Mouse (Mus musculus) midbrain, embryonic 14.5 days (tissue): Measurements from ENCODE around the gene Ciita. TPM values are rescaled to one million over a fixed set of nuclear protein-coding genes. Genes with fewer than 3 reads are reported as not detected.

Experiments
- ATAC-seq: fragments of 200-750 bp; cut with Nextera tagmentation; 2 replicates; pipeline ENCODE4 v1.8.0; 2017; ENCODE audit warnings: moderate number of reproducible peaks, moderate library complexity; ENCODE audit not compliant: low FRiP score, low TSS enrichment
- DNase-seq: peaks from one replicate; pipeline ENCODE4 v3.0.0-alpha.2; 2015
- H3K27ac ChIP-seq: fragments of 300-500 bp; sonication (generic); replicated peaks from 2 replicates; pipeline ENCODE4 v1.5.1; 2014; ENCODE audit warnings: mild to moderate bottlenecking, low read depth, low read length, moderate library complexity
- H3K27me3 ChIP-seq: fragments of 300-500 bp; sonication (generic); 2 replicates; pipeline ENCODE4 v1.6.1; 2014; ENCODE audit warnings: low read length, control low read depth, mixed read lengths; ENCODE audit not compliant: control insufficient read depth, insufficient read depth
- H3K36me3 ChIP-seq: fragments of 300-500 bp; sonication (generic); 2 replicates; pipeline ENCODE4 v1.6.1; 2014; ENCODE audit warnings: low read length, control low read depth; ENCODE audit not compliant: control insufficient read depth, insufficient read depth
- H3K4me1 ChIP-seq: fragments of 300-500 bp; sonication (generic); 2 replicates; pipeline ENCODE4 v1.6.1; 2014; ENCODE audit warnings: mild to moderate bottlenecking, antibody characterized with exemption, low read length, control low read depth; ENCODE audit not compliant: control insufficient read depth, insufficient read depth
- H3K4me2 ChIP-seq: fragments of 300-500 bp; sonication (generic); 2 replicates; pipeline ENCODE4 v1.6.1; 2014; ENCODE audit warnings: mild to moderate bottlenecking, low read length, moderate library complexity
- H3K4me3 ChIP-seq: fragments of 300-500 bp; sonication (generic); replicated peaks from 2 replicates; pipeline ENCODE4 v1.5.1; 2014; ENCODE audit warnings: low read depth, low read length
- H3K9ac ChIP-seq: fragments of 300-500 bp; sonication (generic); replicated peaks from 2 replicates; pipeline ENCODE4 v1.6.1; 2014; ENCODE audit warnings: mild to moderate bottlenecking, low read length, moderate library complexity
- H3K9me3 ChIP-seq: fragments of 300-500 bp; sonication (generic); 2 replicates; pipeline ENCODE4 v1.6.1; 2016; ENCODE audit warnings: low read length, control low read depth, mixed read lengths; ENCODE audit not compliant: control insufficient read depth
- WGBS: fragments of 180-500 bp; shearing (Covaris S2); extraction: QIAGEN DNeasy Blood & Tissue Kit; methylation state at CpG from one replicate; pipeline ENCODE4 v1.1.7; 2014; 5-methylcytosine and 5-hydroxymethylcytosine counted together
- polyA plus RNA-seq: library from polyadenylated mRNA; unstranded; fragments of >200 nt; fragmentation: Nextera tagmentation; extraction: Ambion mirVana; gene quantifications from 2 replicates; pipeline ENCODE4 v1.2.1, GENCODE M21; 2014

The Ciita gene
- polyA plus RNA-seq, 1 experiment from 2014 or later = 0.57 TPM

- Histone ChIP-seq H3K4me1 (no peaks in the 10 kb centered on the region), H3K27me3 (no peaks in the 10 kb centered on the region), H3K36me3 (no peaks in the 10 kb centered on the region), H3K27ac (no peak overlapping the region), H3K4me2 (no peak overlapping the region), H3K4me3 (no peak overlapping the region), H3K9ac (no peak overlapping the region), H3K9me3 (no peaks in the 10 kb centered on the region)
- 64% methylated on average over 2 of the region's 2 CpGs for WGBS
- ATAC-seq = no peak
- DNase-seq = no peak
Observed at GRCm38 (mm10) chr16:10495824-10496298, 16.0 kb downstream of the Ciita start.

GRCm38 (mm10) chr16:10498096-10498602 is 18.3 kb downstream of the Ciita start:
- H3K27me3 ChIP-seq = no peaks in the 10 kb centered on the region
- H3K4me3 ChIP-seq = no peak overlapping the region
- H3K36me3 ChIP-seq = no peaks in the 10 kb centered on the region
- no peaks in the 10 kb centered on the region for H3K9me3 ChIP-seq
- 73% methylated on average over 5 of the region's 5 CpGs for WGBS
- H3K27ac ChIP-seq = no peak overlapping the region
- H3K4me2 ChIP-seq = no peak overlapping the region
- no peak for ATAC-seq
- no peak for DNase-seq
- H3K9ac ChIP-seq = no peak overlapping the region
- H3K4me1 ChIP-seq = no peaks in the 10 kb centered on the region

- Histone ChIP-seq H3K36me3 (no peaks in the 10 kb centered on the region), H3K4me3 (no peak overlapping the region), H3K27ac (no peak overlapping the region), H3K27me3 (no peaks in the 10 kb centered on the region), H3K4me1 (no peaks in the 10 kb centered on the region), H3K9me3 (no peaks in the 10 kb centered on the region), H3K4me2 (no peak overlapping the region), H3K9ac (no peak overlapping the region)
- ATAC-seq = no peak
- DNase-seq = no peak
- WGBS = 50% methylated on average over 1 of the region's 1 CpGs
Observed at GRCm38 (mm10) chr16:10499122-10499521, 19.3 kb downstream of the Ciita start.

GRCm38 (mm10) chr16:10501865-10502264 is 22.0 kb downstream of the Ciita start:
- H3K27me3 ChIP-seq = no peaks in the 10 kb centered on the region
- H3K36me3 ChIP-seq = no peaks in the 10 kb centered on the region
- DNase-seq = peak; percentile 41
- no peak overlapping the region for H3K4me2 ChIP-seq
- H3K4me3 ChIP-seq = no peak overlapping the region
- WGBS = 20% methylated on average over 8 of the region's 8 CpGs
- no peaks in the 10 kb centered on the region for H3K4me1 ChIP-seq
- H3K27ac ChIP-seq = no peak overlapping the region
- H3K9me3 ChIP-seq = no peaks in the 10 kb centered on the region
- ATAC-seq = no peak
- no peak overlapping the region for H3K9ac ChIP-seq

- no peak for DNase-seq
- WGBS = 73% methylated on average over 2 of the region's 2 CpGs
- no peak overlapping the region for H3K27ac ChIP-seq
- H3K9me3 ChIP-seq = no peaks in the 10 kb centered on the region
- H3K4me2 ChIP-seq = no peak overlapping the region
- no peak for ATAC-seq
- no peak overlapping the region for H3K9ac ChIP-seq
- no peaks in the 10 kb centered on the region for H3K4me1 ChIP-seq
- no peaks in the 10 kb centered on the region for H3K27me3 ChIP-seq
- no peak overlapping the region for H3K4me3 ChIP-seq
- no peaks in the 10 kb centered on the region for H3K36me3 ChIP-seq
Observed at GRCm38 (mm10) chr16:10503058-10503457, 23.2 kb downstream of the Ciita start.

- ATAC-seq (no peak), DNase-seq (no peak)
- 44% methylated on average over 4 of the region's 4 CpGs for WGBS
Observed at GRCm38 (mm10) chr16:10507445-10507844, 27.6 kb downstream of the Ciita start.

GRCm38 (mm10) chr16:10508691-10509090 is 28.8 kb downstream of the Ciita start:
- Histone ChIP-seq H3K27me3 (no peaks in the 10 kb centered on the region), H3K4me2 (no peak overlapping the region), H3K27ac (no peak overlapping the region), H3K4me1 (no peaks in the 10 kb centered on the region), H3K4me3 (no peak overlapping the region), H3K36me3 (no peaks in the 10 kb centered on the region), H3K9ac (no peak overlapping the region), H3K9me3 (no peaks in the 10 kb centered on the region)
- no peak for DNase-seq
- no peak for ATAC-seq
- WGBS = 65% methylated on average over 6 of the region's 6 CpGs

More at GRCm38 (mm10) chr16:10507445-10507844, 27.6 kb downstream of the Ciita start:
- Histone ChIP-seq H3K4me2 (no peak overlapping the region), H3K36me3 (no peaks in the 10 kb centered on the region), H3K4me3 (no peak overlapping the region), H3K9ac (no peak overlapping the region), H3K9me3 (no peaks in the 10 kb centered on the region), H3K27me3 (no peaks in the 10 kb centered on the region), H3K4me1 (no peaks in the 10 kb centered on the region), H3K27ac (no peak overlapping the region)

- WGBS = 64% methylated on average over 14 of the region's 14 CpGs
- ATAC-seq (no peak), DNase-seq (no peak)
Observed at GRCm38 (mm10) chr16:10510477-10511133, 30.7 kb downstream of the Ciita start.

GRCm38 (mm10) chr16:10511134-10511520 is 31.3 kb downstream of the Ciita start:
- Histone ChIP-seq H3K27ac (no peak overlapping the region), H3K4me1 (no peaks in the 10 kb centered on the region), H3K4me3 (no peak overlapping the region), H3K9me3 (no peaks in the 10 kb centered on the region), H3K27me3 (no peaks in the 10 kb centered on the region), H3K36me3 (no peaks in the 10 kb centered on the region), H3K9ac (no peak overlapping the region), H3K4me2 (no peak overlapping the region)
- ATAC-seq (no peak), DNase-seq (no peak)
- 85% methylated on average over 12 of the region's 12 CpGs for WGBS

More at GRCm38 (mm10) chr16:10510477-10511133, 30.7 kb downstream of the Ciita start:
- Histone ChIP-seq H3K4me3 (no peak overlapping the region), H3K36me3 (no peaks in the 10 kb centered on the region), H3K9ac (no peak overlapping the region), H3K9me3 (no peaks in the 10 kb centered on the region), H3K27me3 (no peaks in the 10 kb centered on the region), H3K27ac (no peak overlapping the region), H3K4me1 (no peaks in the 10 kb centered on the region), H3K4me2 (no peak overlapping the region)
